ENCODE assay signal across 17 mouse cellular contexts in the genomic region with DNA sequence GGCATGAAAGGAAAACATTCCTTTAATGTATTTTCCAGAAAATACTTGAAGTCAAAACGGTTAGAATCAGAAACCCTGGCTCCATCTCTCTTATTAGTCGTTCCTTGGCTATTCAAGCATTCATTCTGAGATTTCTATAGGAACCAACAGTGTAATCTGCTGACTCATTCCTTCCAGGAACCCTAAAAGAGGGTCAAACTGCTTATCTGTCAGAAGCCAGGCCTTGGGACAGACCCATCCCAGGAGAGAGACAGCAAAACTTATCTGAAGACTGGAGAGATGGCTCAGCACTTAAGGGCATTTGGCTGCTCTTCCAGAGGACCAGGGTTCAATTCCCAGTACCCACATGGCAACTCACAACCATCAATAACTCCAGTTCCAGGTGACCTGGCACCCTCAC. TPM values are rescaled to one million over a fixed set of nuclear protein-coding genes. Genes with fewer than 3 reads are reported as not detected.
DNase-seq lines count a peak whose midpoint lies in the region; ATAC-seq and TF ChIP-seq lines count a peak whose summit lies in the region.
"Had no signal": no experiment of that assay in that cellular context is flagged by ENCODE, and none has a peak within 500 bp of the region (broad histone marks: within the 10 kb centered on the region; RNA-seq: fewer than 3 reads in every experiment).

No protein-coding gene starts in this region.

- no peak overlapping the region for H3K4me3 ChIP-seq in midbrain, embryonic 11.5 days (ENCODE audit: low read depth, low read length)
- no peak overlapping the region for H3K4me3 ChIP-seq in midbrain, embryonic 10.5 days
- no peak overlapping the region for H3K4me3 ChIP-seq in liver, embryonic 11.5 days (ENCODE audit: low read depth, low read length)
- no peak overlapping the region for H3K4me3 ChIP-seq in kidney, adult 2 months (ENCODE audit: insufficient read depth, low read depth, low read length)
- H3K4me3 ChIP-seq: erythroblast, embryonic 14.5 days; forebrain, embryonic 15.5 days; midbrain, embryonic 12.5 days had no signal

- TF ChIP-seq POLR2A in kidney, adult 2 months (IDR thresholded peaks at IDR 0.05; ENCODE audit: low read depth, low read length) = no peak

- H3K27ac ChIP-seq in midbrain, embryonic 11.5 days (ENCODE audit: low read depth, low read length) = no peak overlapping the region
- H3K27ac ChIP-seq in midbrain, embryonic 10.5 days (replicated peaks) = no peak overlapping the region
- H3K27ac ChIP-seq in liver, embryonic 11.5 days (ENCODE audit: low read depth, low read length) = no peak overlapping the region
- H3K27ac ChIP-seq in kidney, adult 2 months (ENCODE audit: insufficient read depth, low read depth, low read length) = no peak overlapping the region
- H3K27ac ChIP-seq: forebrain, embryonic 15.5 days; midbrain, embryonic 12.5 days had no signal

- H3K36me3 ChIP-seq in midbrain, embryonic 11.5 days (ENCODE audit: control insufficient read depth, insufficient read depth, low read length) = no peaks in the 10 kb centered on the region
- no peaks in the 10 kb centered on the region for H3K36me3 ChIP-seq in midbrain, embryonic 10.5 days
- no peaks in the 10 kb centered on the region for H3K36me3 ChIP-seq in liver, embryonic 11.5 days (ENCODE audit: control insufficient read depth, insufficient read depth, low read length)
- H3K36me3 ChIP-seq in kidney, adult 2 months (ENCODE audit: control insufficient read depth, insufficient read depth, low read length) = no peaks in the 10 kb centered on the region
- H3K36me3 ChIP-seq: forebrain, embryonic 15.5 days; midbrain, embryonic 12.5 days had no signal

- WGBS in midbrain, embryonic 11.5 days = 70% methylated on average over 2 of the region's 2 CpGs
- 73% methylated on average over 2 of the region's 2 CpGs for WGBS in midbrain, embryonic 10.5 days
- 57% methylated on average over 2 of the region's 2 CpGs for WGBS in liver, embryonic 11.5 days
- WGBS in kidney, adult 2 months = 61% methylated on average over 2 of the region's 2 CpGs

- DNase-seq in midbrain, embryonic 11.5 days (ENCODE audit: low spot score, missing footprints) = peak; percentile 14
- DNase-seq in midbrain, embryonic 10.5 days (ENCODE audit: low spot score) = no peak
- DNase-seq in c-Kit-negative CD71-positive TER-119-positive erythroid progenitor cells, embryonic 14.5 days (ENCODE audit: low read depth, low spot score) = peak; percentile 71
- no peak for DNase-seq in liver, embryonic 11.5 days (ENCODE audit: low spot score)
- DNase-seq in kidney, adult 2 months = no peak
- no peak for DNase-seq in layer of hippocampus, adult 9-10 months (ENCODE audit: low spot score)
- no peak for DNase-seq in yolk sac, embryonic 10.5 days (ENCODE audit: low spot score)
- DNase-seq in heart, adult 8-10 months (ENCODE audit: low spot score) = no peak
- DNase-seq: cerebellum, postnatal 10 days; heart, adult 11 months; kidney, postnatal 4 days; lung, postnatal 14 days; thymus, postnatal 4 days had no signal

- H3K27me3 ChIP-seq in midbrain, embryonic 11.5 days (ENCODE audit: control insufficient read depth, insufficient read depth, low read length) = no peaks in the 10 kb centered on the region
- no peaks in the 10 kb centered on the region for H3K27me3 ChIP-seq in midbrain, embryonic 10.5 days (ENCODE audit: low read depth, poor library complexity, severe bottlenecking)
- no peaks in the 10 kb centered on the region for H3K27me3 ChIP-seq in liver, embryonic 11.5 days (replicated peaks; ENCODE audit: control insufficient read depth, insufficient read depth, low read length)
- H3K27me3 ChIP-seq in kidney, adult 2 months (replicated peaks; ENCODE audit: control insufficient read depth, insufficient read depth, low read length) = no peaks in the 10 kb centered on the region
- H3K27me3 ChIP-seq: forebrain, embryonic 15.5 days; midbrain, embryonic 12.5 days; Patski had no signal

- H3K9ac ChIP-seq in midbrain, embryonic 11.5 days (ENCODE audit: low read length) = no peak overlapping the region
- H3K9ac ChIP-seq in liver, embryonic 11.5 days (ENCODE audit: low read depth, low read length) = no peak overlapping the region
- H3K9ac ChIP-seq: forebrain, embryonic 15.5 days; midbrain, embryonic 12.5 days had no signal

- no peak for ATAC-seq in midbrain, embryonic 11.5 days (ENCODE audit: low FRiP score)
- peak; percentile 84 for ATAC-seq in liver, embryonic 11.5 days (replicated peaks; ENCODE audit: low FRiP score)
- ATAC-seq: forebrain, embryonic 15.5 days; Patski had no signal

- TF ChIP-seq CTCF in kidney, adult 2 months (conservative IDR thresholded peaks at IDR 0.05; ENCODE audit: insufficient read depth, insufficient read length, low read depth, low read length) = no peak

- no peaks in the 10 kb centered on the region for H3K4me1 ChIP-seq in midbrain, embryonic 11.5 days (ENCODE audit: control insufficient read depth, insufficient read depth, low read length)
- peaks cover 14% of the 10 kb centered on the region for H3K4me1 ChIP-seq in midbrain, embryonic 10.5 days
- peaks cover 12% of the 10 kb centered on the region for H3K4me1 ChIP-seq in liver, embryonic 11.5 days (replicated peaks; ENCODE audit: control insufficient read depth, insufficient read depth, low read length)
- no peaks in the 10 kb centered on the region; the same call in 1 of the 2 replicates for H3K4me1 ChIP-seq in kidney, adult 2 months (ENCODE audit: control insufficient read depth, insufficient read depth, low read length)
- H3K4me1 ChIP-seq: forebrain, embryonic 15.5 days had no signal

- no peak overlapping the region for H3K4me2 ChIP-seq in midbrain, embryonic 11.5 days
- H3K4me2 ChIP-seq in liver, embryonic 11.5 days = no peak overlapping the region
- H3K4me2 ChIP-seq: forebrain, embryonic 15.5 days; midbrain, embryonic 12.5 days had no signal

- H3K9me3 ChIP-seq in midbrain, embryonic 11.5 days (ENCODE audit: control insufficient read depth, low read length) = no peaks in the 10 kb centered on the region
- no peaks in the 10 kb centered on the region for H3K9me3 ChIP-seq in midbrain, embryonic 10.5 days (replicated peaks)
- H3K9me3 ChIP-seq in liver, embryonic 11.5 days (ENCODE audit: control insufficient read depth, low read length) = no peaks in the 10 kb centered on the region
- H3K9me3 ChIP-seq: forebrain, embryonic 15.5 days had no signal

RNA-seq across cellular contexts. Expression of gene Nfyb, which starts 13.1 kb away (rescaled TPM):
- 79.0 and 85.4 TPM in 2 replicates for polyA plus RNA-seq in midbrain, embryonic 11.5 days (2014; fragmentation: Nextera tagmentation; extraction: Ambion mirVana)
- polyA plus RNA-seq in midbrain, embryonic 10.5 days (2016; fragmentation: Nextera tagmentation; extraction: Ambion mirVana) = 60.7 and 61.1 TPM in 2 replicates
- 47.6 and 50.4 TPM in 2 replicates for polyA plus RNA-seq in liver, embryonic 11.5 days (2014; fragmentation: Nextera tagmentation; extraction: Ambion mirVana)
- polyA plus RNA-seq in kidney, adult 2 months (2012; rRNA removed) = 9.1 and 10.1 TPM in 2 replicates
- total RNA-seq in heart, adult 8-10 months (2022) = 10 to 100 TPM; 13.0 to 16.0 (median 14.5) TPM

RNA-seq across cellular contexts. Expression of gene Txnrd1, which starts 56.7 kb away (rescaled TPM):
- 189 and 195 TPM in 2 replicates for polyA plus RNA-seq in midbrain, embryonic 11.5 days (2014; fragmentation: Nextera tagmentation; extraction: Ambion mirVana)
- polyA plus RNA-seq in midbrain, embryonic 10.5 days (2016; fragmentation: Nextera tagmentation; extraction: Ambion mirVana) = 163 and 169 TPM in 2 replicates
- polyA plus RNA-seq in liver, embryonic 11.5 days (2014; fragmentation: Nextera tagmentation; extraction: Ambion mirVana) = 129 and 145 TPM in 2 replicates
- polyA plus RNA-seq in kidney, adult 2 months (2012; rRNA removed) = 58.0 and 62.1 TPM in 2 replicates
- total RNA-seq in heart, adult 8-10 months (2022) = 10 to 100 TPM; 57.3 to 65.7 (median 59.4) TPM

Comparison
In these comparisons a context has a peak if more than half of its experiments do, and no peak if none do; other contexts are left out.
1. DNase-seq: peak in midbrain, embryonic 11.5 days (single experiment) and c-Kit-negative CD71-positive TER-119-positive erythroid progenitor cells, embryonic 14.5 days (single experiment); none in midbrain, embryonic 10.5 days (single experiment), liver, embryonic 11.5 days (single experiment), kidney, adult 2 months (single experiment), layer of hippocampus, adult 9-10 months (single experiment), yolk sac, embryonic 10.5 days (single experiment) and heart, adult 8-10 months (single experiment).